Mouse (Mus musculus): ENCODE data around the gene Rps6ka5. TPM values are rescaled to one million over a fixed set of nuclear protein-coding genes. Genes with fewer than 3 reads are reported as not detected.

The Rps6ka5 gene
- polyA plus RNA-seq (2012; rRNA removed) = 1.1 TPM in 2 replicates

DNA sequence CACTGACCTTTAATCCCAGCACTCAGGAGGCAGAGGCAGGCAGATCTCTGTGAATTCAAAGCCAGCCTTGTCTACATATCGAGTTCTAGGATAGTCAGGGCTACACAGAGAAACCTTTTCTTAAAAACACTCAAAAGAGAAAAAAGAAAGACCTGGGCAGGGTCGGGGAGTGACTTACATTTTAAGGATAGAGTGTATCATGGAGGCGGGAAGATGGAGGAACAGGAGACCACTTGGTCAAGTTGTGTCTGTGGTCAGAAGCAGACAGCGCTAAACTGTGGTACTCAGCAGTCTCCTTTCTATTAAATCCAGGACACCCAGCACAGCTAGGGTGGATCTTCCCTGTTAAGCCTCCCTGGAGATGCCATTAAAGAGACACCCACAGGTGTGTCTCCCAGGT is at the start of gene Rps6ka5:
TSS of gene Rps6ka5 (minus strand) at position 333 of the 400 bp plus-strand sequence.
- WGBS = 97% methylated on average over 4 of the region's 4 CpGs
- DNase-seq = no peak
- Histone ChIP-seq H3K36me3 (ENCODE audit: control insufficient read depth, insufficient read depth, low read length) (no peaks in the 10 kb centered on the region), H3K27me3 (replicated peaks; ENCODE audit: control insufficient read depth, insufficient read depth, low read length) (no peaks in the 10 kb centered on the region), H3K27ac (ENCODE audit: insufficient read depth, low read depth, low read length) (no peak within 1 kb of the TSS), H3K4me1 (ENCODE audit: control insufficient read depth, insufficient read depth, low read length) (0 out of 2 replicates have a peak, but pooled peaks cover 3% of the 10 kb centered on the region), H3K4me3 (ENCODE audit: insufficient read depth, low read depth, low read length) (no peak within 1 kb of the TSS)
- no peak for TF ChIP-seq CTCF (conservative IDR thresholded peaks at IDR 0.05; ENCODE audit: insufficient read depth, insufficient read length, low read depth, low read length)
- TF ChIP-seq POLR2A (IDR thresholded peaks at IDR 0.05; ENCODE audit: low read depth, low read length) = no peak

DNA sequence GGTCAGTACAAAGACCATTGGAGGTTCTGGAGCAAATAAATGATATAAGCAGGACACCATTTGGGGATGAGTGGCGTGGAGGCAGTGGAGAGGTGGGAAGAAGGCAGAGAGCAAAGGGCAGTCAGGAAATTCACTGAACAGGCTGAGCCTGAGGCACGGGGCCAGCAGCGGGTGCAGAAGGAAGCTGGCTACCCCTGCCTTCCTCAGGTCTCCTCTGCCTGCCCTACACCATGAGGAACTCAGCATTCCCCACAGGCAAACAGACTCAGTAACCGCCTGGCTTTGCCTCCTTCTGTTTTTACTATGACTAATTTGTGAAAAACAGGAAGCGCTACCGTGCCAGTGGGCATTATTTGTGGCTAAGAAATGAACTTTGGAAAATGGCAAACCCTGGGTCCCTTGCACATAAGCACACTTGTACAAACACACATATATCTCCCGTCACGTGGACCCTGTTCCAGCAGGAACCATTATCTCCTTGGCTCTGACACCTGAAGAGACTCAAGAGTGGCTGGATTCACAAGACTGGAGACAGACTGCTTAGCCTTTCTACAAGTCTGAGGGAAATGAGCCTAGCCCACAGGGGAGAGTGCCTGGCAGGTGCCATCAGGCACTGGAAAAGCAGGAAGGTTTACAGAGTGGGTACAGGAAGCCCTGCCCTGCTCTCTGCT is 49.3 kb upstream of the Rps6ka5 start:
- H3K27ac ChIP-seq (ENCODE audit: insufficient read depth, low read depth, low read length) = peak overlapping the region; percentile 50
- WGBS = 35% methylated on average over 8 of the region's 8 CpGs
- peak; percentile 90 for DNase-seq

DNA sequence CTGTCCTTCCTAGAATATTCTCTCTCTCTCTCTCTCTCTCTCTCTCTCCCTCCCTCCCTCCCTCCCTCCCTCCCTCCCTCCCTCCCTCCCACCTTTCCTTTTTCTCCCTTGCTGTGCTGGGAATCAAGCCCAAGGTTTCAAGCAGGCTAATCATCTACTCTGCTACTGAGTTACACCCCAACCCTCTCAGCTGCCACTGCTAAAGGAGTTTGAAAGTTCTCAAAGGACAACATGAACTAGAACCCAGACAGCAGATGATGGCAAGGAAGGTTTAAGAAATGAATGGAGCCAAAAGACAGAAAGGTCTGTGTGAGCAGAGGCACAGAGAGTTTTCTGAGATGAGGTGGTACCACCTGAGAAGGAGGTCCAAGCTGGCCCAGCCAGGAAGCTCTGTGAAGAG is 48.5 kb upstream of the Rps6ka5 start:
- no peaks in the 10 kb centered on the region for H3K36me3 ChIP-seq (ENCODE audit: control insufficient read depth, insufficient read depth, low read length)
- TF ChIP-seq CTCF (conservative IDR thresholded peaks at IDR 0.05; ENCODE audit: insufficient read depth, insufficient read length, low read depth, low read length) = no peak
- no peak for TF ChIP-seq POLR2A (IDR thresholded peaks at IDR 0.05; ENCODE audit: low read depth, low read length)
- H3K27ac ChIP-seq (ENCODE audit: insufficient read depth, low read depth, low read length) = peak overlapping the region; percentile 50
- peak; percentile 74 for DNase-seq
- peaks cover 35% of the 10 kb centered on the region for H3K4me1 ChIP-seq (ENCODE audit: control insufficient read depth, insufficient read depth, low read length)
- H3K27me3 ChIP-seq (replicated peaks; ENCODE audit: control insufficient read depth, insufficient read depth, low read length) = no peaks in the 10 kb centered on the region
- no peak overlapping the region for H3K4me3 ChIP-seq (ENCODE audit: insufficient read depth, low read depth, low read length)

More for the DNA sequence above, 49.3 kb upstream of the Rps6ka5 start:
- no peaks in the 10 kb centered on the region for H3K36me3 ChIP-seq (ENCODE audit: control insufficient read depth, insufficient read depth, low read length)
- TF ChIP-seq CTCF (conservative IDR thresholded peaks at IDR 0.05; ENCODE audit: insufficient read depth, insufficient read length, low read depth, low read length) (no peak), POLR2A (IDR thresholded peaks at IDR 0.05; ENCODE audit: low read depth, low read length) (no peak)
- peaks cover 36% of the 10 kb centered on the region for H3K4me1 ChIP-seq (ENCODE audit: control insufficient read depth, insufficient read depth, low read length)
- H3K27me3 ChIP-seq (replicated peaks; ENCODE audit: control insufficient read depth, insufficient read depth, low read length) = no peaks in the 10 kb centered on the region
- H3K4me3 ChIP-seq (ENCODE audit: insufficient read depth, low read depth, low read length) = no peak overlapping the region

GRCm38 (mm10) chr12:100774756-100775155 is 48.0 kb upstream of the Rps6ka5 start:
- TF ChIP-seq CTCF (conservative IDR thresholded peaks at IDR 0.05; ENCODE audit: insufficient read depth, insufficient read length, low read depth, low read length) = no peak
- no peak for TF ChIP-seq POLR2A (IDR thresholded peaks at IDR 0.05; ENCODE audit: low read depth, low read length)
- no peak overlapping the region for H3K4me3 ChIP-seq (ENCODE audit: insufficient read depth, low read depth, low read length)
- H3K4me1 ChIP-seq (ENCODE audit: control insufficient read depth, insufficient read depth, low read length) = peaks cover 29% of the 10 kb centered on the region
- DNase-seq = no peak
- 73% methylated on average over 7 of the region's 7 CpGs for WGBS
- H3K27me3 ChIP-seq (replicated peaks; ENCODE audit: control insufficient read depth, insufficient read depth, low read length) = no peaks in the 10 kb centered on the region
- no peaks in the 10 kb centered on the region for H3K36me3 ChIP-seq (ENCODE audit: control insufficient read depth, insufficient read depth, low read length)
- no peak overlapping the region for H3K27ac ChIP-seq (ENCODE audit: insufficient read depth, low read depth, low read length)

GRCm38 (mm10) chr12:100772230-100772984 is 45.6 kb upstream of the Rps6ka5 start:
- DNase-seq = peak; percentile 61
- no peak overlapping the region for H3K27ac ChIP-seq (ENCODE audit: insufficient read depth, low read depth, low read length)
- no peak overlapping the region for H3K4me3 ChIP-seq (ENCODE audit: insufficient read depth, low read depth, low read length)
- H3K27me3 ChIP-seq (replicated peaks; ENCODE audit: control insufficient read depth, insufficient read depth, low read length) = no peaks in the 10 kb centered on the region
- no peaks in the 10 kb centered on the region for H3K36me3 ChIP-seq (ENCODE audit: control insufficient read depth, insufficient read depth, low read length)
- 18% methylated on average over 7 of the region's 7 CpGs for WGBS
- TF ChIP-seq CTCF (conservative IDR thresholded peaks at IDR 0.05; ENCODE audit: insufficient read depth, insufficient read length, low read depth, low read length) (peak; percentile 76), POLR2A (IDR thresholded peaks at IDR 0.05; ENCODE audit: low read depth, low read length) (no peak)
- peaks cover 19% of the 10 kb centered on the region for H3K4me1 ChIP-seq (ENCODE audit: control insufficient read depth, insufficient read depth, low read length)

DNA sequence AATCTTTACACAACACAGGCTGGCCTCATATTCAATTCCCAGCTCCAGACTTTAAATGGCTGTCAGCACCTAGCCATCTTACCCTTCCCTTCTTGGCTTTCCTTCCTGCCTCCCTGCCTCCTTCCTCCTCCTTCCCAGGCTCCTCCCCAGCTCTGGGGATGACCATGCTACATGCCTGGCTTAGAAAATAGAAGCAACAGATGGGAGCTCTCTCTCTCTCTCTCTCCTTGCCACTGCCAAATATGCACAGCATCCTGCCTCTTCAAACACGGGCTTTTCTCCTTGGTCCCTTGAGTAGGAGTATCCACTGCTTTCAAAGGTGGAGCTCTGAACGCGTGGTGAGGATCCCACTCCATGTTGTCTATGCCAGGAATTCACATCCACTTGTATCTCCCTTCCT is 44.0 kb upstream of the Rps6ka5 start:
- Histone ChIP-seq H3K27ac (ENCODE audit: insufficient read depth, low read depth, low read length) (no peak overlapping the region), H3K27me3 (replicated peaks; ENCODE audit: control insufficient read depth, insufficient read depth, low read length) (no peaks in the 10 kb centered on the region), H3K36me3 (ENCODE audit: control insufficient read depth, insufficient read depth, low read length) (no peaks in the 10 kb centered on the region), H3K4me3 (ENCODE audit: insufficient read depth, low read depth, low read length) (no peak overlapping the region), H3K4me1 (ENCODE audit: control insufficient read depth, insufficient read depth, low read length) (peaks cover 10% of the 10 kb centered on the region; the same call in 1 of the 2 replicates)
- DNase-seq = no peak
- 73% methylated on average over 3 of the region's 3 CpGs for WGBS
- TF ChIP-seq CTCF (conservative IDR thresholded peaks at IDR 0.05; ENCODE audit: insufficient read depth, insufficient read length, low read depth, low read length) (no peak), POLR2A (IDR thresholded peaks at IDR 0.05; ENCODE audit: low read depth, low read length) (no peak)

GRCm38 (mm10) chr12:100769871-100770270 is 43.1 kb upstream of the Rps6ka5 start:
- Histone ChIP-seq H3K4me1 (ENCODE audit: control insufficient read depth, insufficient read depth, low read length) (peaks cover 3% of the 10 kb centered on the region; the same call in 1 of the 2 replicates), H3K27ac (ENCODE audit: insufficient read depth, low read depth, low read length) (no peak overlapping the region), H3K27me3 (replicated peaks; ENCODE audit: control insufficient read depth, insufficient read depth, low read length) (no peaks in the 10 kb centered on the region), H3K4me3 (ENCODE audit: insufficient read depth, low read depth, low read length) (no peak overlapping the region), H3K36me3 (ENCODE audit: control insufficient read depth, insufficient read depth, low read length) (no peaks in the 10 kb centered on the region)
- TF ChIP-seq CTCF (conservative IDR thresholded peaks at IDR 0.05; ENCODE audit: insufficient read depth, insufficient read length, low read depth, low read length) (no peak), POLR2A (IDR thresholded peaks at IDR 0.05; ENCODE audit: low read depth, low read length) (no peak)
- WGBS = 95% methylated on average over 6 of the region's 6 CpGs
- no peak for DNase-seq

Measured in kidney, adult 2 months (tissue).